14 mouse cellular contexts compared by ENCODE assay signal in genomic region chr3:58517258-58517657, GRCm38 (mm10). TPM values are rescaled to one million over a fixed set of nuclear protein-coding genes. Genes with fewer than 3 reads are reported as not detected.
DNase-seq lines count a peak whose midpoint lies in the region; ATAC-seq and TF ChIP-seq lines count a peak whose summit lies in the region.
"Had no signal": no experiment of that assay in that cellular context is flagged by ENCODE, and none has a peak within 500 bp of the region (broad histone marks: within the 10 kb centered on the region; RNA-seq: fewer than 3 reads in every experiment).

No protein-coding gene starts in this region.

- no peak for DNase-seq in lung, adult 2 months
- DNase-seq in lung, postnatal 10 days, result no peak
- DNase-seq in T-cell, adult 2 months (ENCODE audit: low spot score), result peak; percentile 30
- peak; percentile 36 to 55 for DNase-seq in spleen, postnatal 14 days (ENCODE audit: low spot score in 2 of 2)
- DNase-seq in layer of hippocampus, adult 18-20 months (ENCODE audit: low spot score in 2 of 2), result no peak
- no peak for DNase-seq in urinary bladder, postnatal 4 days (ENCODE audit: low spot score in 2 of 2)
- DNase-seq: cerebellum, postnatal 36 days; forebrain, postnatal 0 days; kidney, postnatal 14 days; layer of hippocampus, postnatal 36 days had no signal

- 0 out of 2 replicates have a peak, but pooled peaks cover under 1% of the 10 kb centered on the region for H3K36me3 ChIP-seq in macrophage (ENCODE audit: inconsistent target)
- peaks cover 13% of the 10 kb centered on the region for H3K36me3 ChIP-seq in forebrain, embryonic 12.5 days (replicated peaks)

- H3K27me3 ChIP-seq in forebrain, embryonic 12.5 days, result no peaks in the 10 kb centered on the region
- H3K27me3 ChIP-seq: lung, embryonic 15.5 days; midbrain, embryonic 15.5 days had no signal

- H3K4me2 ChIP-seq in forebrain, embryonic 12.5 days, result no peak overlapping the region
- H3K4me2 ChIP-seq: lung, embryonic 15.5 days; midbrain, embryonic 15.5 days had no signal

- H3K9me3 ChIP-seq in forebrain, embryonic 12.5 days, result no peaks in the 10 kb centered on the region
- H3K9me3 ChIP-seq: lung, embryonic 15.5 days; midbrain, embryonic 15.5 days had no signal

- 0 out of 2 replicates have a peak, but pooled peaks have one; percentile 9 for TF ChIP-seq POLR2A in lung, adult 2 months (IDR thresholded peaks at IDR 0.05; ENCODE audit: borderline replicate concordance, extremely low read depth, low read depth, low read length)

- no peak for TF ChIP-seq CTCF in lung, adult 2 months (IDR thresholded peaks at IDR 0.05; ENCODE audit: insufficient read depth, low read length)

- H3K27ac ChIP-seq in macrophage, result peak overlapping the region; percentile 69
- no peak overlapping the region for H3K27ac ChIP-seq in forebrain, embryonic 12.5 days
- H3K27ac ChIP-seq: lung, embryonic 15.5 days; midbrain, embryonic 15.5 days had no signal

- H3K9ac ChIP-seq in forebrain, embryonic 12.5 days, result no peak overlapping the region
- H3K9ac ChIP-seq: forebrain, postnatal 0 days; lung, embryonic 15.5 days; midbrain, embryonic 15.5 days had no signal

- H3K4me1 ChIP-seq in lung, adult 2 months (ENCODE audit: control insufficient read depth, insufficient read depth, low read length), result peaks cover 4% of the 10 kb centered on the region; the same call in 1 of the 2 replicates
- no peaks in the 10 kb centered on the region for H3K4me1 ChIP-seq in forebrain, embryonic 12.5 days
- H3K4me1 ChIP-seq: lung, embryonic 15.5 days; midbrain, embryonic 15.5 days had no signal

- peaks cover 8% of the 10 kb centered on the region for H3K79me2 ChIP-seq in macrophage (ENCODE audit: inconsistent target)

- WGBS in lung, adult 2 months, result 45% methylated on average over 5 of the region's 5 CpGs
- WGBS in macrophage (ENCODE audit: missing documents), result 11% methylated on average over 5 of the region's 5 CpGs
- 77% methylated on average over 5 of the region's 5 CpGs for WGBS in forebrain, embryonic 12.5 days

- no peak for ATAC-seq in forebrain, embryonic 12.5 days (ENCODE audit: low FRiP score)
- ATAC-seq: forebrain, postnatal 0 days; midbrain, embryonic 15.5 days had no signal

- no peak overlapping the region for H3K4me3 ChIP-seq in lung, adult 2 months (replicated peaks; ENCODE audit: extremely low read depth, low read depth, low read length)
- no peak overlapping the region for H3K4me3 ChIP-seq in macrophage (ENCODE audit: inconsistent target)
- no peak overlapping the region for H3K4me3 ChIP-seq in forebrain, embryonic 12.5 days (replicated peaks)
- H3K4me3 ChIP-seq: lung, embryonic 15.5 days; midbrain, embryonic 15.5 days had no signal

RNA-seq across cellular contexts. Expression of gene Eif2a, which starts 8.4 kb away (rescaled TPM):
- polyA plus RNA-seq in lung, adult 2 months (2012; rRNA removed), result 3.8 and 9.9 TPM in 2 replicates
- 10 to 100 TPM; 16.0 to 58.2 (median 41.9) TPM for total RNA-seq in macrophage (2018; cell fraction: chromatin; rRNA removed)
- total RNA-seq in macrophage (2018; cell fraction: cytosol; rRNA removed), result 10 to 100 TPM; 32.8 to 57.1 (median 42.2) TPM
- 10 to 100 TPM; 18.6 to 55.1 (median 34.3) TPM for total RNA-seq in macrophage (2018; cell fraction: nucleus; rRNA removed)
- polyA plus RNA-seq in macrophage (2018), result 43.6 to 76.2 TPM (median 51.3 TPM) in 3 replicates
- total RNA-seq in layer of hippocampus, adult 18-20 months (2021), result 10 to 100 TPM; 44.1 to 48.3 TPM
- 49.7 and 50.6 TPM in 2 replicates for polyA plus RNA-seq in forebrain, embryonic 12.5 days (2016; fragmentation: Nextera tagmentation; extraction: Ambion mirVana)

RNA-seq across cellular contexts. Expression of gene Serp1, which starts 8.4 kb away (rescaled TPM):
- polyA plus RNA-seq in lung, adult 2 months (2012; rRNA removed), result 35.6 and 45.1 TPM in 2 replicates
- total RNA-seq in macrophage (2018; cell fraction: chromatin; rRNA removed), result 100 to 1,000 TPM in 2 of 26 experiments, 10 to 100 TPM in 23, 1 to 10 TPM in 1; 9.3 to 138 (median 41.8) TPM
- total RNA-seq in macrophage (2018; cell fraction: cytosol; rRNA removed), result 100 to 1,000 TPM; 173 to 535 (median 285) TPM
- 100 to 1,000 TPM in 15 of 26 experiments, 10 to 100 TPM in 11; 28.5 to 350 (median 129) TPM for total RNA-seq in macrophage (2018; cell fraction: nucleus; rRNA removed)
- polyA plus RNA-seq in macrophage (2018), result 104 to 207 TPM (median 148 TPM) in 3 replicates
- total RNA-seq in layer of hippocampus, adult 18-20 months (2021), result 10 to 100 TPM; 21.8 to 22.5 TPM
- 117 and 121 TPM in 2 replicates for polyA plus RNA-seq in forebrain, embryonic 12.5 days (2016; fragmentation: Nextera tagmentation; extraction: Ambion mirVana)

RNA-seq across cellular contexts. Expression of gene Selenot, which starts 59.2 kb away (rescaled TPM):
- polyA plus RNA-seq in lung, adult 2 months (2012; rRNA removed), result 31.5 and 44.6 TPM in 2 replicates
- total RNA-seq in macrophage (2018; cell fraction: chromatin; rRNA removed), result 10 to 100 TPM; 12.7 to 78.8 (median 48.8) TPM
- 100 to 1,000 TPM; 133 to 241 (median 169) TPM for total RNA-seq in macrophage (2018; cell fraction: cytosol; rRNA removed)
- total RNA-seq in macrophage (2018; cell fraction: nucleus; rRNA removed), result 100 to 1,000 TPM in 18 of 26 experiments, 10 to 100 TPM in 8; 47.0 to 205 (median 120) TPM
- 154 to 176 TPM (median 162 TPM) in 3 replicates for polyA plus RNA-seq in macrophage (2018)
- 100 to 1,000 TPM; 146 to 147 TPM for total RNA-seq in layer of hippocampus, adult 18-20 months (2021)
- polyA plus RNA-seq in forebrain, embryonic 12.5 days (2016; fragmentation: Nextera tagmentation; extraction: Ambion mirVana), result 21.1 and 23.6 TPM in 2 replicates

Comparison
In these comparisons a context has a peak if more than half of its experiments do, and no peak if none do; other contexts are left out.
1. DNase-seq: peak in T-cell, adult 2 months (single experiment) and spleen, postnatal 14 days (2 of 2); none in lung, adult 2 months (single experiment), lung, postnatal 10 days (single experiment), layer of hippocampus, adult 18-20 months (0 of 2) and urinary bladder, postnatal 4 days (0 of 2).